Mouse (Mus musculus): ENCODE measurements around the gene Myo16. TPM values are rescaled to one million over a fixed set of nuclear protein-coding genes. Genes with fewer than 3 reads are reported as not detected.

Myo16 gene
- total and polyA plus RNA-seq, 3 experiments = not detected

DNA sequence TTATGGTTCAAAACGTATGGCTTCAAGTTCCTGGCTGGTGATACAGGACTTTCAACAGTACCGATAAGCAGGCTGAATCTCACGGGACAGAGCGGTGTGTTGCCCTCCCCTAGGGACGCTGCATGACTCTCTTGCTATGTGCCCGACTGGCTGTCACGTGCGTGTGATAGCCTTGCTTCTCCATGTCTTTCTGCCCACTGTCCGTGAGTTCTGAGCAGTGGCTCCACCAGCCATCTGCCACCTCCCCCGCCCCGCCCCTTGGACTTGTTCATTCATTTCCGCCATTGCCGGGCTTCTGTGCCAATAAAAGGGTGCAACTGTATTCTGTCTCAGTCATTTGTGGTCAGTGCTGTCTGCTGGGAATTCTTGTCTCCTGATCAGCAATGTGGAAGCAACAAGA, 480.7 kb downstream of the Myo16 start:
- no peak for TF ChIP-seq HCFC1 (IDR thresholded peaks at IDR 0.05; ENCODE audit: low read depth, low read length)
- TF ChIP-seq KAT2A (conservative IDR thresholded peaks at IDR 0.05; ENCODE audit: low read depth, low read length) = no peak
- TF ChIP-seq GABPA (IDR thresholded peaks at IDR 0.05; ENCODE audit: low read depth, low read length) = no peak
- TF ChIP-seq ETS1 (IDR thresholded peaks at IDR 0.05; ENCODE audit: low read depth, low read length) = no peak

DNA sequence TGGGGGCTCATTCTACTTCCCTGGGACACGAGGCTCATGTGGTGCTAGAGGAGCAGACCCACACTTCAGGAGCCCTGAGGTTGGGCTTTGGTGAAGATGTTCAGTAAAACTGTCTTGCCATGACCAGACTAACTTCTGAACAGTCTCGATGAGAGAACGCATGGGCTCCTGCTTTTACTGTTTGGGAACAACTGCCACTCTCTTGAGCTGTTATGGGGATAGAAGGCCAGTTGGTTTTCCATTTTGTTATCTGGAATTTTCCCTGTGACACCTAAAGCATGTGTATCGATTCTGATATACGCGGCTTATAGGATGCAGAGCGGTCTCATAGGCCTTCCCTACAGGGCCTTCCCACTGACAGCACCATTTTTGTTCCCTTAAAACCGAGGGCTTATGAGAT, 485.2 kb downstream of the Myo16 start:
- no peak overlapping the region for H3K4me3 ChIP-seq (ENCODE audit: control insufficient read depth in 1 of 2, insufficient read depth in 1 of 2, low read depth in 2 of 2, low read length in 2 of 2)
- no peak overlapping the region for H3K27ac ChIP-seq (ENCODE audit: control insufficient read depth, low read depth, low read length)
- no peaks in the 10 kb centered on the region for H3K9me3 ChIP-seq (replicated peaks; ENCODE audit: insufficient read depth, low read length)
- no peaks in the 10 kb centered on the region for H3K4me1 ChIP-seq (ENCODE audit: control insufficient read depth in 1 of 2, insufficient read depth in 2 of 2, low read length in 2 of 2)
- no peaks in the 10 kb centered on the region for H3K79me2 ChIP-seq (ENCODE audit: control insufficient read depth, insufficient read depth, low read length, poor library complexity)
- no peaks in the 10 kb centered on the region for H3K36me3 ChIP-seq (ENCODE audit: control insufficient read depth in 1 of 2, insufficient read depth in 2 of 2, low read length in 2 of 2)
- H3K27me3 ChIP-seq (ENCODE audit: control insufficient read depth in 1 of 2, insufficient read depth in 2 of 2, low read length in 2 of 2) = no peaks in the 10 kb centered on the region
- H3K9ac ChIP-seq (ENCODE audit: control insufficient read depth, low read depth, low read length, poor library complexity, severe bottlenecking) = no peak overlapping the region
- no peak for DNase-seq (ENCODE audit: low read depth, low spot score)
- TF ChIP-seq MYB (IDR thresholded peaks at IDR 0.05; ENCODE audit: low read depth, low read length) (no peak), EP300 (IDR thresholded peaks at IDR 0.05; ENCODE audit: low read depth in 1 of 2, low read length in 2 of 2) (no peak), RAD21 (IDR thresholded peaks at IDR 0.05; ENCODE audit: low read depth, low read length) (no peak), ZKSCAN1 (IDR thresholded peaks at IDR 0.05; ENCODE audit: low read depth, low read length) (no peak), MYC (IDR thresholded peaks at IDR 0.05; ENCODE audit: low read depth, low read length) (no peak), MEF2A (IDR thresholded peaks at IDR 0.05; ENCODE audit: extremely low read depth, insufficient replicate concordance, low read depth, low read length, poor library complexity, severe bottlenecking) (no peak), SIN3A (IDR thresholded peaks at IDR 0.05; ENCODE audit: low read length) (no peak), ZC3H11A (IDR thresholded peaks at IDR 0.05; ENCODE audit: low read depth, low read length) (no peak), TAL1 (IDR thresholded peaks at IDR 0.05; ENCODE audit: low read length) (no peak), MAZ (IDR thresholded peaks at IDR 0.05; ENCODE audit: low read depth, low read length) (no peak), KAT2A (conservative IDR thresholded peaks at IDR 0.05; ENCODE audit: low read depth, low read length) (no peak), CHD2 (IDR thresholded peaks at IDR 0.05; ENCODE audit: low read length) (no peak), TCF12 (IDR thresholded peaks at IDR 0.05; ENCODE audit: low read depth, low read length) (no peak)

More for the DNA sequence above, 480.7 kb downstream of the Myo16 start:
- no peaks in the 10 kb centered on the region for H3K79me2 ChIP-seq (ENCODE audit: control insufficient read depth, insufficient read depth, low read length, poor library complexity)
- no peaks in the 10 kb centered on the region for H3K36me3 ChIP-seq (ENCODE audit: control insufficient read depth in 1 of 2, insufficient read depth in 2 of 2, low read length in 2 of 2)
- no peaks in the 10 kb centered on the region for H3K27me3 ChIP-seq (ENCODE audit: control insufficient read depth in 1 of 2, insufficient read depth in 2 of 2, low read length in 2 of 2)
- H3K9ac ChIP-seq (ENCODE audit: control insufficient read depth, low read depth, low read length, poor library complexity, severe bottlenecking) = no peak overlapping the region
- H3K9me3 ChIP-seq (replicated peaks; ENCODE audit: insufficient read depth, low read length) = no peaks in the 10 kb centered on the region
- no peaks in the 10 kb centered on the region for H3K4me1 ChIP-seq (ENCODE audit: control insufficient read depth in 1 of 2, insufficient read depth in 2 of 2, low read length in 2 of 2)
- H3K4me3 ChIP-seq (ENCODE audit: control insufficient read depth in 1 of 2, insufficient read depth in 1 of 2, low read depth in 2 of 2, low read length in 2 of 2) = no peak overlapping the region
- DNase-seq (ENCODE audit: low read depth, low spot score) = no peak
- H3K27ac ChIP-seq (ENCODE audit: control insufficient read depth, low read depth, low read length) = no peak overlapping the region
